Comparison of ENCODE assay signal across 13 mouse cellular contexts in genomic region chr8:55048396-55048795, GRCm38 (mm10).
A peak's percentile ranks its signal among the peaks of the same experiment; 100 is the strongest.
DNase-seq lines count a peak whose midpoint lies in the region; ATAC-seq and TF ChIP-seq lines count a peak whose summit lies in the region.
"Had no signal": no experiment of that assay in that cellular context is flagged by ENCODE, and none has a peak within 500 bp of the region (broad histone marks: within the 10 kb centered on the region; RNA-seq: fewer than 3 reads in every experiment).

No protein-coding gene starts in this region.

- 0 out of 2 replicates have a peak, but pooled peaks have one; percentile 55 for ATAC-seq in forebrain, embryonic 13.5 days
- ATAC-seq in forebrain, embryonic 11.5 days (replicated peaks; ENCODE audit: low FRiP score) = no peak
- ATAC-seq: intestine, postnatal 0 days had no signal

- H3K27ac ChIP-seq in forebrain, embryonic 13.5 days = no peak overlapping the region
- no peak overlapping the region for H3K27ac ChIP-seq in forebrain, embryonic 11.5 days (ENCODE audit: low read depth, low read length)
- no peak overlapping the region for H3K27ac ChIP-seq in left cerebral cortex, adult 2 months
- H3K27ac ChIP-seq: embryonic facial prominence, embryonic 10.5 days; lung, embryonic 15.5 days had no signal

- no peak for DNase-seq in forebrain, embryonic 11.5 days (ENCODE audit: low spot score)
- DNase-seq in right cerebral cortex, adult 18-20 months = peak; percentile 62
- DNase-seq in right cerebral cortex, postnatal 4 days = no peak
- peak; percentile 43 to 44 for DNase-seq in left cerebral cortex, adult 2 months (ENCODE audit: extremely low spot score in 1 of 2, low spot score in 2 of 2)
- no peak for DNase-seq in kidney, adult 18-20 months
- no peak for DNase-seq in heart, adult 18-20 months
- DNase-seq in heart, postnatal 14 days = no peak
- DNase-seq: cerebellum, adult 18-20 months had no signal

- no peak overlapping the region for H3K4me2 ChIP-seq in forebrain, embryonic 13.5 days
- no peak overlapping the region for H3K4me2 ChIP-seq in forebrain, embryonic 11.5 days (ENCODE audit: low read depth, low read length, severe bottlenecking)
- H3K4me2 ChIP-seq: lung, embryonic 15.5 days had no signal

- TF ChIP-seq CTCF in left cerebral cortex, adult 2 months (IDR thresholded peaks at IDR 0.05) = no peak

- H3K9me3 ChIP-seq in forebrain, embryonic 13.5 days (replicated peaks) = no peaks in the 10 kb centered on the region
- H3K9me3 ChIP-seq in forebrain, embryonic 11.5 days (ENCODE audit: control insufficient read depth, low read length) = no peaks in the 10 kb centered on the region
- H3K9me3 ChIP-seq: embryonic facial prominence, embryonic 10.5 days; lung, embryonic 15.5 days had no signal

- H3K4me3 ChIP-seq in forebrain, embryonic 13.5 days = no peak overlapping the region
- H3K4me3 ChIP-seq in forebrain, embryonic 11.5 days (ENCODE audit: low read depth, low read length) = no peak overlapping the region
- H3K4me3 ChIP-seq in left cerebral cortex, adult 2 months = no peak overlapping the region
- H3K4me3 ChIP-seq: embryonic facial prominence, embryonic 10.5 days; lung, embryonic 15.5 days; myocyte had no signal

- peaks cover 25% of the 10 kb centered on the region for H3K36me3 ChIP-seq in forebrain, embryonic 13.5 days (ENCODE audit: poor library complexity, severe bottlenecking)
- H3K36me3 ChIP-seq in forebrain, embryonic 11.5 days (ENCODE audit: control insufficient read depth, insufficient read depth, low read length) = no peaks in the 10 kb centered on the region; the same call in 1 of the 2 replicates
- H3K36me3 ChIP-seq: embryonic facial prominence, embryonic 10.5 days; lung, embryonic 15.5 days had no signal

- no peaks in the 10 kb centered on the region for H3K27me3 ChIP-seq in forebrain, embryonic 13.5 days
- no peaks in the 10 kb centered on the region for H3K27me3 ChIP-seq in forebrain, embryonic 11.5 days (ENCODE audit: control insufficient read depth, insufficient read depth, low read length)
- H3K27me3 ChIP-seq: lung, embryonic 15.5 days had no signal

- WGBS in forebrain, embryonic 13.5 days = 78% methylated on average over 3 of the region's 3 CpGs
- WGBS in forebrain, embryonic 11.5 days = 88% methylated on average over 3 of the region's 3 CpGs

- 0 out of 2 replicates have a peak, but pooled peaks cover 5% of the 10 kb centered on the region for H3K4me1 ChIP-seq in forebrain, embryonic 13.5 days
- no peaks in the 10 kb centered on the region for H3K4me1 ChIP-seq in forebrain, embryonic 11.5 days (replicated peaks; ENCODE audit: control insufficient read depth, insufficient read depth, low read length)
- H3K4me1 ChIP-seq: embryonic facial prominence, embryonic 10.5 days; lung, embryonic 15.5 days had no signal

- no peak overlapping the region for H3K9ac ChIP-seq in forebrain, embryonic 13.5 days
- no peak overlapping the region for H3K9ac ChIP-seq in forebrain, embryonic 11.5 days (ENCODE audit: low read length)
- H3K9ac ChIP-seq: lung, embryonic 15.5 days had no signal

- intact Hi-C loops in left cerebral cortex, adult 2 months (cut with DNase I) = no loop called here
- intact Hi-C loops in heart, postnatal 14 days (cut with DNase I) = no loop called here

Comparison
In these comparisons a context has a peak if more than half of its experiments do, and no peak if none do; other contexts are left out.
1. DNase-seq: peak in right cerebral cortex, adult 18-20 months (single experiment) and left cerebral cortex, adult 2 months (2 of 2); none in forebrain, embryonic 11.5 days (single experiment), right cerebral cortex, postnatal 4 days (single experiment), kidney, adult 18-20 months (single experiment), heart, adult 18-20 months (0 of 2) and heart, postnatal 14 days (0 of 2).